Mouse (Mus musculus) liver, embryonic 14.5 days (tissue): Measurements from ENCODE around the gene Bbs9.

ENCODE experiments used
- CTCF ChIP-seq: IDR thresholded peaks from 2 replicates; pipeline ENCODE4 v1.5.1; 2016; ENCODE audit warnings: antibody characterized with exemption, low read depth, control low read depth
- EP300 ChIP-seq: IDR thresholded peaks from 2 replicates; pipeline ENCODE4 v1.6.1; 2016; ENCODE audit warnings: antibody characterized with exemption, low read depth

DNA sequence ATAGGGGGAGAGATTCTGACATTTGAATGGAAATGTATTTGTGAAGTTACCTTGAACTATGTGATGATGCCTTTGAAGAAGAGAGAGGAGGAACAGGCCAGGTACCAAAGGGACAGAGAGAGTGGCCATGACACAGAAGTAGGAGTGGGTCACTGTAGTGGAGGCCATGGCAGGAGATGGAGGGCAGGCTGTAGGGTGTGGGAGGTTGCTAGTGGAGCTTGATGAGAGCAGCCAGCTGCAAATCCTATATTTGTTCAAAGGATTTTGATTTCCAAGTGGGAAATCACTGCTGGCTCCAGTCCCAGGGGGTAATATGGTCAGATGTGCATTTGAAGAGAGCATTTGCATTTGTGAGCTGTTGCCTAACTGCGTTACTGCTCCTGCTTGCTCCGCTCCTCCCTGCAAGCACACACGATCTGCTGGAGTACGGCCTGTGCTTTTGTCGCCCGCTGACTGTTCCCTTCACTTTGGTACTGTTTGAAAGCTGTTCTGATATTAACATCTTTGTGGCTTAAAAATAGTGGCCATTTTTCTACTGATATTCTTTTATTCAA is 137.8 kb downstream of the Bbs9 start:
- TF ChIP-seq CTCF (no peak), EP300 (no peak)
